ENCODE assay signal across 22 mouse cellular contexts in genomic region chr6:55278520-55278919, GRCm38 (mm10). TPM values are rescaled to one million over a fixed set of nuclear protein-coding genes. Genes with fewer than 3 reads are reported as not detected.
DNase-seq lines count a peak whose midpoint lies in the region; ATAC-seq and TF ChIP-seq lines count a peak whose summit lies in the region.
"Had no signal": no experiment of that assay in that cellular context is flagged by ENCODE, and none has a peak within 500 bp of the region (broad histone marks: within the 10 kb centered on the region; RNA-seq: fewer than 3 reads in every experiment).

No protein-coding gene starts in this region.

- no peaks in the 10 kb centered on the region for H3K27me3 ChIP-seq in kidney, adult 2 months (replicated peaks; ENCODE audit: control insufficient read depth, insufficient read depth, low read length)
- no peaks in the 10 kb centered on the region for H3K27me3 ChIP-seq in liver, embryonic 14.5 days (ENCODE audit: control insufficient read depth, insufficient read depth, low read length)
- no peaks in the 10 kb centered on the region for H3K27me3 ChIP-seq in liver, embryonic 12.5 days (replicated peaks)
- H3K27me3 ChIP-seq: heart, embryonic 13.5 days; hindbrain, embryonic 12.5 days had no signal

- H3K9me3 ChIP-seq in liver, embryonic 14.5 days (ENCODE audit: control insufficient read depth, low read length), result no peaks in the 10 kb centered on the region
- no peaks in the 10 kb centered on the region; the same call in 1 of the 2 replicates for H3K9me3 ChIP-seq in liver, embryonic 12.5 days (replicated peaks)

- H3K36me3 ChIP-seq in kidney, adult 2 months (ENCODE audit: control insufficient read depth, insufficient read depth, low read length), result no peaks in the 10 kb centered on the region
- H3K36me3 ChIP-seq in liver, embryonic 14.5 days (replicated peaks; ENCODE audit: control insufficient read depth, insufficient read depth, low read depth), result no peaks in the 10 kb centered on the region
- no peaks in the 10 kb centered on the region for H3K36me3 ChIP-seq in liver, embryonic 12.5 days
- H3K36me3 ChIP-seq: hindbrain, embryonic 12.5 days had no signal

- peaks cover 23% of the 10 kb centered on the region for H3K4me1 ChIP-seq in kidney, adult 2 months (ENCODE audit: control insufficient read depth, insufficient read depth, low read length)
- H3K4me1 ChIP-seq in liver, embryonic 14.5 days (replicated peaks; ENCODE audit: control insufficient read depth in 2 of 2, insufficient read depth in 2 of 2, low read length in 1 of 2), result peaks cover 0 to 41% of the 10 kb centered on the region in 2 experiments
- peaks cover 46% of the 10 kb centered on the region for H3K4me1 ChIP-seq in liver, embryonic 12.5 days
- H3K4me1 ChIP-seq: hindbrain, embryonic 12.5 days had no signal

- H3K27ac ChIP-seq in kidney, adult 2 months (ENCODE audit: insufficient read depth, low read depth, low read length), result peak overlapping the region; percentile 66
- no peak overlapping the region for H3K27ac ChIP-seq in liver, embryonic 14.5 days
- no peak overlapping the region for H3K27ac ChIP-seq in liver, embryonic 12.5 days
- H3K27ac ChIP-seq: heart, embryonic 13.5 days; hindbrain, embryonic 12.5 days had no signal

- TF ChIP-seq CTCF in kidney, adult 2 months (conservative IDR thresholded peaks at IDR 0.05; ENCODE audit: insufficient read depth, insufficient read length, low read depth, low read length), result no peak
- TF ChIP-seq CTCF in liver, embryonic 14.5 days (IDR thresholded peaks at IDR 0.05; ENCODE audit: low read depth), result no peak

- no peak for TF ChIP-seq EP300 in liver, embryonic 14.5 days (IDR thresholded peaks at IDR 0.05; ENCODE audit: low read depth)

- WGBS in kidney, adult 2 months, result 43% methylated on average over 4 of the region's 4 CpGs
- 63% methylated on average over 4 of the region's 4 CpGs for WGBS in liver, embryonic 14.5 days (ENCODE audit: insufficient replicate concordance)
- WGBS in liver, embryonic 12.5 days (ENCODE audit: insufficient replicate concordance), result 64% methylated on average over 4 of the region's 4 CpGs

- H3K9ac ChIP-seq in liver, embryonic 14.5 days (replicated peaks), result no peak overlapping the region
- no peak overlapping the region for H3K9ac ChIP-seq in liver, embryonic 12.5 days
- H3K9ac ChIP-seq: heart, embryonic 13.5 days; hindbrain, embryonic 12.5 days had no signal

- no peak overlapping the region for H3K4me3 ChIP-seq in kidney, adult 2 months (ENCODE audit: insufficient read depth, low read depth, low read length)
- no peak overlapping the region for H3K4me3 ChIP-seq in liver, embryonic 14.5 days (ENCODE audit: insufficient read depth in 1 of 2, low read depth in 2 of 2, low read length in 2 of 2)
- H3K4me3 ChIP-seq in liver, embryonic 12.5 days, result no peak overlapping the region
- H3K4me3 ChIP-seq: forebrain, embryonic 10.5 days; heart, embryonic 13.5 days; hindbrain, embryonic 12.5 days had no signal

- DNase-seq in embryo, embryonic 10.5 days (ENCODE audit: low spot score), result peak; percentile 26
- no peak for DNase-seq in embryo, embryonic 11 days
- peak; percentile 90 for DNase-seq in kidney, adult 2 months
- no peak for DNase-seq in kidney, postnatal 4 days
- no peak for DNase-seq in liver, embryonic 14.5 days (ENCODE audit: low read depth in 3 of 3, low spot score in 3 of 3)
- peak; percentile 65 for DNase-seq in yolk sac, embryonic 10.5 days (ENCODE audit: low spot score)
- no peak for DNase-seq in ovary, adult 18-20 months (ENCODE audit: low spot score)
- DNase-seq: adrenal gland, postnatal 36 days; cerebellum, adult 9-10 months; gastrocnemius, postnatal 25 days; heart, adult 18-20 months; layer of hippocampus, adult 9-11 months; lung, postnatal 10 days; thymus, adult 2 months; thymus, postnatal 4 days had no signal

- TF ChIP-seq POLR2A in kidney, adult 2 months (IDR thresholded peaks at IDR 0.05; ENCODE audit: low read depth, low read length), result no peak

- H3K4me2 ChIP-seq in liver, embryonic 14.5 days (ENCODE audit: low read depth), result no peak overlapping the region
- H3K4me2 ChIP-seq in liver, embryonic 12.5 days, result no peak overlapping the region
- H3K4me2 ChIP-seq: heart, embryonic 13.5 days; hindbrain, embryonic 12.5 days; midbrain, embryonic 11.5 days had no signal

- peak; percentile 35; the same call in 1 of the 2 replicates for ATAC-seq in liver, embryonic 14.5 days (ENCODE audit: insufficient read depth)
- no peak for ATAC-seq in liver, embryonic 12.5 days
- ATAC-seq: CD4-positive, CD25-positive, alpha-beta regulatory T cell, adult 4 months; forebrain, embryonic 16.5 days had no signal

RNA-seq across cellular contexts. Expression of gene Aqp1, which starts 57.7 kb away (rescaled TPM):
- 1,148 and 1,467 TPM in 2 replicates for polyA plus RNA-seq in kidney, adult 2 months (2012; rRNA removed)
- polyA plus RNA-seq in liver, embryonic 14.5 days (2012; rRNA removed), result 58.3 and 59.3 TPM in 2 replicates
- polyA plus RNA-seq in liver, embryonic 14.5 days (2014; fragmentation: Nextera tagmentation; extraction: Ambion mirVana), result 13.2 and 15.1 TPM in 2 replicates
- polyA plus RNA-seq in liver, embryonic 12.5 days (2016; fragmentation: Nextera tagmentation; extraction: Ambion mirVana), result 29.1 and 29.5 TPM in 2 replicates
- polyA plus RNA-seq: CD4-positive, CD25-positive, alpha-beta regulatory T cell, adult 4 months had no signal

Comparison
In these comparisons a context has a peak if more than half of its experiments do, and no peak if none do; other contexts are left out.
1. DNase-seq: peak in embryo, embryonic 10.5 days (single experiment), kidney, adult 2 months (single experiment) and yolk sac, embryonic 10.5 days (single experiment); none in embryo, embryonic 11 days (single experiment), kidney, postnatal 4 days (0 of 2), liver, embryonic 14.5 days (0 of 3) and ovary, adult 18-20 months (single experiment).
2. RNA of gene Aqp1, which starts 57.7 kb away (polyA plus RNA-seq): 1,148 to 1,467 TPM in kidney, adult 2 months; 13.2 to 59.3 TPM in liver, embryonic 14.5 days and 29.1 to 29.5 TPM in liver, embryonic 12.5 days; every median in the first group is over 10 times any median in the second.